Mouse (Mus musculus) gastrocnemius, postnatal 14 days (tissue): ENCODE data around the gene Arrb2. TPM values are rescaled to one million over a fixed set of nuclear protein-coding genes. Genes with fewer than 3 reads are reported as not detected.

Experiments
- DNase-seq: peaks from one replicate; pipeline ENCODE4 v3.0.0; 2021; ENCODE audit warnings: mixed read lengths
- intact Hi-C: fragments of 180-260 bp; cut with DNase I; formaldehyde crosslinking; loops from one replicate; pipeline ENCODE4 v1.15.1; 2025; ENCODE audit warnings: low total_unique reads
- total RNA-seq, 2 experiments: library from RNA; stranded (reverse); gene quantifications; 2 replicates each; pipeline ENCODE4 v1.2.3; 2021

Arrb2 gene
- total RNA-seq, 2 experiments from 2014 or later: 8.3 to 9.7 TPM

- intact Hi-C loops: loop anchor here (5.0 to 10.0 kb wide), 2 partner anchors 68 to 176 kb away; partner anchors contain the start of genes 4930544D05Rik, Chrne and Tm4sf5
- DNase-seq: no peak
These were observed 6.4 kb downstream of the Arrb2 start for GRCm38 (mm10) chr11:70438728-70439374.

GRCm38 (mm10) chr11:70440637-70441036 lies 8.2 kb downstream of the Arrb2 start:
- no peak for DNase-seq
- intact Hi-C loops: no loop called here

GRCm38 (mm10) chr11:70441882-70442281 lies 9.4 kb downstream of the Arrb2 start:
- intact Hi-C loops: no loop called here
- DNase-seq: no peak

- DNase-seq: no peak
- intact Hi-C loops: no loop called here
These were observed 11.5 kb downstream of the Arrb2 start for GRCm38 (mm10) chr11:70443964-70444363.

- intact Hi-C loops: no loop called here
- DNase-seq: no peak
These were observed 12.2 kb downstream of the Arrb2 start for GRCm38 (mm10) chr11:70444667-70445066.

GRCm38 (mm10) chr11:70446756-70447155 lies 14.3 kb downstream of the Arrb2 start:
- intact Hi-C loops: no loop called here
- no peak for DNase-seq

GRCm38 (mm10) chr11:70447373-70447772 lies 14.9 kb downstream of the Arrb2 start:
- no peak for DNase-seq
- intact Hi-C loops: no loop called here

GRCm38 (mm10) chr11:70450926-70451325 lies 18.5 kb downstream of the Arrb2 start:
- DNase-seq: no peak
- intact Hi-C loops: loop anchor here (10.0 kb wide), 1 partner anchor 154 kb away; no protein-coding TSS in a partner anchor

GRCm38 (mm10) chr11:70451797-70452498 lies 19.5 kb downstream of the Arrb2 start, which contains the start of gene Med11:
Med11 (plus strand) TSS chr11:70451919.
- peak; percentile 97 for DNase-seq
- intact Hi-C loops: loop anchor here (10.0 kb wide), 1 partner anchor 153 kb away; no protein-coding TSS in a partner anchor

GRCm38 (mm10) chr11:70453261-70454044 lies 21.0 kb downstream of the Arrb2 start:
- intact Hi-C loops: loop anchor here (10.0 kb wide), 1 partner anchor 151 kb away; no protein-coding TSS in a partner anchor

GRCm38 (mm10) chr11:70458688-70459600 lies 26.5 kb downstream of the Arrb2 start, which contains the start of gene Zmynd15:
Zmynd15 (plus strand) TSS chr11:70459433.
- intact Hi-C loops: loop anchor here (10.0 kb wide), 1 partner anchor 146 kb away; no protein-coding TSS in a partner anchor
- DNase-seq: no peak

More at GRCm38 (mm10) chr11:70453261-70454044, 21.0 kb downstream of the Arrb2 start:
- DNase-seq: no peak

- peak; percentile 53 for DNase-seq
- intact Hi-C loops: loop anchor here (5.0 to 10.0 kb wide), 2 partner anchors 43 to 145 kb away; no protein-coding TSS in a partner anchor
These were observed 27.2 kb downstream of the Arrb2 start, which contains the start of gene Cxcl16 for GRCm38 (mm10) chr11:70459601-70460101. Cxcl16 (minus strand) TSS chr11:70459984.

- DNase-seq: no peak
- intact Hi-C loops: loop anchor here (5.0 kb wide), 1 partner anchor 38 kb away; no protein-coding TSS in a partner anchor
These were observed 31.5 kb downstream of the Arrb2 start for GRCm38 (mm10) chr11:70463970-70464369.

- intact Hi-C loops: no loop called here
- DNase-seq: no peak
These were observed 32.8 kb downstream of the Arrb2 start for GRCm38 (mm10) chr11:70465211-70465610.

GRCm38 (mm10) chr11:70465824-70466223 lies 33.4 kb downstream of the Arrb2 start:
- intact Hi-C loops: no loop called here
- DNase-seq: peak; percentile 29

- intact Hi-C loops: no loop called here
- DNase-seq: no peak
These were observed 35.6 kb downstream of the Arrb2 start for GRCm38 (mm10) chr11:70467902-70468619.

GRCm38 (mm10) chr11:70469764-70470163 lies 37.3 kb downstream of the Arrb2 start:
- intact Hi-C loops: no loop called here
- no peak for DNase-seq

- no peak for DNase-seq
- intact Hi-C loops: no loop called here
These were observed 40.3 kb downstream of the Arrb2 start for GRCm38 (mm10) chr11:70472716-70473115.
